Mouse (Mus musculus) ES-E14 (cell line): ENCODE results near the gene 4930523C07Rik. TPM values are rescaled to one million over a fixed set of nuclear protein-coding genes. Genes with fewer than 3 reads are reported as not detected.

Experiments used
- DNase-seq: peaks from one replicate; pipeline ENCODE4 v3.0.0-alpha.2; 2013; ENCODE audit warnings: low read depth, low spot score
- H3K27ac ChIP-seq: 2 replicates; pipeline ENCODE4 v1.5.1; 2012; ENCODE audit warnings: low read depth, mild to moderate bottlenecking, low read length, moderate library complexity, mixed read lengths; ENCODE audit not compliant: poor library complexity, insufficient read depth, severe bottlenecking
- H3K36me3 ChIP-seq: 2 replicates; pipeline ENCODE4 v1.6.1; 2012; ENCODE audit warnings: mild to moderate bottlenecking, low read length, moderate library complexity, mixed read lengths; ENCODE audit not compliant: control insufficient read depth, poor library complexity, insufficient read depth, severe bottlenecking
- H3K4me1 ChIP-seq, 2 experiments: fragments of 150-350 bp in 1 of 2; sonication (generic) in 1 of 2; 2 replicates each; pipeline ENCODE4 v1.6.1; 2012; ENCODE audit warnings: low read length in 2 of 2, mild to moderate bottlenecking in 1 of 2, mixed read lengths in 1 of 2; ENCODE audit not compliant: control insufficient read depth in 2 of 2, insufficient read depth in 2 of 2, poor library complexity in 1 of 2
- H3K4me3 ChIP-seq, 2 experiments: fragments of 150-350 bp in 1 of 2; sonication (generic) in 1 of 2; 2 replicates each; pipeline ENCODE4 v1.5.1; 2012; ENCODE audit warnings: low read length in 2 of 2, low read depth in 1 of 2, mild to moderate bottlenecking in 1 of 2, mixed read lengths in 1 of 2; ENCODE audit not compliant: insufficient read depth in 1 of 2, poor library complexity in 1 of 2, severe bottlenecking in 1 of 2
- H3K9ac ChIP-seq: 2 replicates; pipeline ENCODE4 v1.6.1; 2012; ENCODE audit warnings: low read depth, mild to moderate bottlenecking, low read length, mixed read lengths; ENCODE audit not compliant: poor library complexity, insufficient read depth, severe bottlenecking
- H3K9me3 ChIP-seq: fragments of 150-350 bp; sonication (generic); 2 replicates; pipeline ENCODE4 v1.6.1; 2012; ENCODE audit warnings: low read depth, mild to moderate bottlenecking, low read length; ENCODE audit not compliant: control insufficient read depth, insufficient read depth
- CHD2 ChIP-seq: IDR thresholded peaks from 2 replicates; pipeline ENCODE4 v1.6.1; 2014; ENCODE audit warnings: mild to moderate bottlenecking, low read depth, low read length, inconsistent platforms
- HCFC1 ChIP-seq: IDR thresholded peaks from 2 replicates; pipeline ENCODE4 v1.6.1; 2012; ENCODE audit warnings: low read length, inconsistent platforms, borderline replicate concordance; ENCODE audit not compliant: insufficient read depth
- MAFK ChIP-seq: IDR thresholded peaks from 2 replicates; pipeline ENCODE4 v1.6.1; 2014; ENCODE audit warnings: mild to moderate bottlenecking, low read depth, low read length, inconsistent platforms; ENCODE audit not compliant: insufficient read depth
- ZC3H11A ChIP-seq: IDR thresholded peaks from 2 replicates; pipeline ENCODE4 v1.6.1; 2012; ENCODE audit warnings: low read depth, mild to moderate bottlenecking, inconsistent platforms, low read length, borderline replicate concordance
- ZNF384 ChIP-seq: IDR thresholded peaks from 2 replicates; pipeline ENCODE4 v1.6.1; 2012; ENCODE audit warnings: low read depth, low read length, inconsistent platforms
- in situ Hi-C, 2 experiments: fragments of 600-800 bp; cut with MboI; formaldehyde crosslinking; loops; one replicate each; pipeline ENCODE4 v1.15.1; 2025; ENCODE audit warnings: low sequenced_read_pairs in 2 of 2, inconsistent platforms in 1 of 2; ENCODE audit not compliant: unreplicated experiment in 2 of 2
- total RNA-seq: library from RNA; depleted of rRNA; stranded (reverse); fragments of 300-350 nt; gene quantifications from 2 replicates; pipeline ENCODE4 v1.2.3, GENCODE M21; 2012

The 4930523C07Rik gene
- total RNA-seq, 1 experiment: 0.45 TPM

GRCm38 (mm10) chr1:160005319-160005718 is 38.9 kb upstream of the 4930523C07Rik start:
- TF ChIP-seq HCFC1 (no peak), CHD2 (no peak), ZC3H11A (no peak), MAFK (no peak), ZNF384 (no peak)
- no peaks in the 10 kb centered on the region for H3K4me1 ChIP-seq
- H3K36me3 ChIP-seq: no peaks in the 10 kb centered on the region
- H3K27ac ChIP-seq: no peak overlapping the region
- H3K4me3 ChIP-seq: no peak overlapping the region
- no peak overlapping the region for H3K9ac ChIP-seq
- no peak for DNase-seq
- in situ Hi-C loops: no loop called here
- H3K9me3 ChIP-seq: no peaks in the 10 kb centered on the region

DNA sequence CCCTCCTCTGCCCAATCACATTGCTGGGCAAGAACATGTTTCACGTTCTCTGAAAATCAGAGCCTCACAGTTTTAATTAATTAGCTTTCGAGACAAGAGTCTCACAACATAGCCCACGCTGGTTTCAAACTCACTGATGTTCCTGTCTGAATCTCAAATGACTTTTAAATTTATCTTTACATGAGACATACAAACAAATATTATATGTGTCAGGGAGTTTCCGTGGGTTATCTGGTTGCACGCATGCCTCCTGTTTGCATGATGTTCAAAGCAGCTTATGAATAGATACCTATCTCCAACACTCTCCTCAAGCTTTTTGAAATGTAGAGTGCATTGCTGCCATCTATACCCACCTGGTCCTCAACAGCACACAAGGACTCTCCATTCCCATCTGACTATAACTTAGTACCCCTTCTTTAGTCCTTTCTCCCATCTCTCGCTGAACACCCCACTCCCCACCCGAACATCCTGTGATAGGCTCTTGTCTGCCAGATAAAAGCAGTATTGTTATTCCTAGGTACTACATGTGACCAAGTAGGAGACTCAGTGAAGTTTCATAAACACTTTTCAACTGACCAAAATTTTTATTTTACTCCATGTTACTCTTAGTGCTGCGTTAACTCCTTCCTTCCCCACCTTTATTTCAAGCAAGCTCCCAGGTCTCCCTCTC is 37.1 kb upstream of the 4930523C07Rik start:
- TF ChIP-seq CHD2: no peak
- no peak for TF ChIP-seq HCFC1
- TF ChIP-seq ZNF384: no peak
- no peak for TF ChIP-seq MAFK
- TF ChIP-seq ZC3H11A: no peak
- H3K9ac ChIP-seq: no peak overlapping the region
- no peaks in the 10 kb centered on the region for H3K36me3 ChIP-seq

GRCm38 (mm10) chr1:160013042-160013441 is 31.1 kb upstream of the 4930523C07Rik start:
- H3K4me3 ChIP-seq: no peak overlapping the region
- H3K27ac ChIP-seq: no peak overlapping the region
- H3K4me1 ChIP-seq: no peaks in the 10 kb centered on the region
- TF ChIP-seq HCFC1 (no peak), CHD2 (no peak), ZC3H11A (no peak), ZNF384 (no peak), MAFK (no peak)
- H3K36me3 ChIP-seq: no peaks in the 10 kb centered on the region
- no peak overlapping the region for H3K9ac ChIP-seq
- in situ Hi-C loops: no loop called here
- DNase-seq: no peak
- no peaks in the 10 kb centered on the region for H3K9me3 ChIP-seq

More for the DNA sequence above, 37.1 kb upstream of the 4930523C07Rik start:
- H3K27ac ChIP-seq: no peak overlapping the region
- in situ Hi-C loops: no loop called here
- H3K4me3 ChIP-seq: no peak overlapping the region
- no peaks in the 10 kb centered on the region for H3K9me3 ChIP-seq
- no peak for DNase-seq
- no peaks in the 10 kb centered on the region for H3K4me1 ChIP-seq

- in situ Hi-C loops: no loop called here
Measured at GRCm38 (mm10) chr1:160024339-160024980, 19.7 kb upstream of the 4930523C07Rik start.

More at GRCm38 (mm10) chr1:160024339-160024980, 19.7 kb upstream of the 4930523C07Rik start:
- no peak overlapping the region for H3K9ac ChIP-seq
- TF ChIP-seq HCFC1: no peak
- no peak for TF ChIP-seq CHD2
- no peak for TF ChIP-seq MAFK
- no peak for TF ChIP-seq ZC3H11A
- no peak for TF ChIP-seq ZNF384
- H3K4me3 ChIP-seq: no peak overlapping the region
- H3K27ac ChIP-seq: no peak overlapping the region
- no peak for DNase-seq
- no peaks in the 10 kb centered on the region for H3K4me1 ChIP-seq
- H3K36me3 ChIP-seq: no peaks in the 10 kb centered on the region
- H3K9me3 ChIP-seq: no peaks in the 10 kb centered on the region
